Mouse (Mus musculus): Measurements from ENCODE around the gene Trim8.

GRCm38 (mm10) chr19:46516667-46517528, 15.4 kb downstream of the Trim8 start:
- TF ChIP-seq USF1 (IDR thresholded peaks at IDR 0.05; ENCODE audit: low read depth) (no peak), POLR2A (IDR thresholded peaks at IDR 0.05; ENCODE audit: insufficient read length, low read depth) (peak; percentile 10), E2F4 (IDR thresholded peaks at IDR 0.05; ENCODE audit: insufficient read depth) (no peak), MAX (IDR thresholded peaks at IDR 0.05; ENCODE audit: low read depth) (no peak), TCF12 (IDR thresholded peaks at IDR 0.05; ENCODE audit: insufficient read depth, poor library complexity, severe bottlenecking) (no peak), MYOD1 (IDR thresholded peaks at IDR 0.05; ENCODE audit: control insufficient read depth in 1 of 3, insufficient read length in 2 of 3, low read depth in 2 of 3) (no peak), TCF3 (IDR thresholded peaks at IDR 0.05; ENCODE audit: insufficient read length, low read depth) (no peak)
